Mouse (Mus musculus): ENCODE results near the gene Fbxo42.
"Not testable (repeated sequence)": the region's sequence is repeated elsewhere in the genome, so short reads cannot be mapped to it uniquely, and the experiment has no call there.

Gene Fbxo42

DNA sequence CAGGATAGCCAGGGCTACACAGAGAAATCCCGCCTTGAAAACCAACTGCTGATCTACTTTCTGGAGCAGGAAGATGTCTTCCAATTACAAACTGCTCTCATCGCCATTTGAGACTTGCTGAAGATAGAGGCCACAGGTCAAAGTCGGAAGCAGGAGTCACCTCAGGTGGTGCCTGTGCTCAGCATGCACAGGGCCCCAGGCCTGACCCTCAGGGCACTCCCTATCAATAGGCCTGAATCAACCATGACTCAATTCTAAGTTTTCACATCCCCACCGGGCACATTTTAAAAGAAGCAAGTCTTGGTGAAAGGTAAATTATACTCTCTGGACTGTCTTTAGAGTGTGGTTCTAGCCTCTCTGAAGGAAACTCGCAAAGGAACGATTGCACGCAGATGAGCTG, 11.6 kb upstream of the Fbxo42 start:
- no peak for DNase-seq (ENCODE audit: low spot score in 2 of 2)

DNA sequence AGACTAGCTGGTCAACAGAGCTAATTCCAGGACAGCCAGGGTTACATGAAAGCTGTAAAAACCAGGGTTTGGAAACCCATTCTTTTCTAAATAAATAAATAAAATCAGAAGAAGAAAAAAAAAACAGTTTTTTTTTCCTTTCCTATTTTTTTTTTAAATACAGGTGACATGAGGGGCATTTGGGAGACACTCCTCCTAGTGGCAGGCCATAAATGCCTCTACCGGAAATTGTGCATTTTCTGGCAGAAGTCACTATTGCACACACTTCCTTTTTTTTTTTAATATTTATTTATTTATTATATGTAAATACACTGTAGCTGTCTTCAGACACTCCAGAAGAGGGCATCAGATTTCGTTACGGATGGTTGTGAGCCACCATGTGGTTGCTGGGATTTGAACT, 10.0 kb upstream of the Fbxo42 start:
- DNase-seq (ENCODE audit: low spot score in 2 of 2): not testable (repeated sequence)

DNA sequence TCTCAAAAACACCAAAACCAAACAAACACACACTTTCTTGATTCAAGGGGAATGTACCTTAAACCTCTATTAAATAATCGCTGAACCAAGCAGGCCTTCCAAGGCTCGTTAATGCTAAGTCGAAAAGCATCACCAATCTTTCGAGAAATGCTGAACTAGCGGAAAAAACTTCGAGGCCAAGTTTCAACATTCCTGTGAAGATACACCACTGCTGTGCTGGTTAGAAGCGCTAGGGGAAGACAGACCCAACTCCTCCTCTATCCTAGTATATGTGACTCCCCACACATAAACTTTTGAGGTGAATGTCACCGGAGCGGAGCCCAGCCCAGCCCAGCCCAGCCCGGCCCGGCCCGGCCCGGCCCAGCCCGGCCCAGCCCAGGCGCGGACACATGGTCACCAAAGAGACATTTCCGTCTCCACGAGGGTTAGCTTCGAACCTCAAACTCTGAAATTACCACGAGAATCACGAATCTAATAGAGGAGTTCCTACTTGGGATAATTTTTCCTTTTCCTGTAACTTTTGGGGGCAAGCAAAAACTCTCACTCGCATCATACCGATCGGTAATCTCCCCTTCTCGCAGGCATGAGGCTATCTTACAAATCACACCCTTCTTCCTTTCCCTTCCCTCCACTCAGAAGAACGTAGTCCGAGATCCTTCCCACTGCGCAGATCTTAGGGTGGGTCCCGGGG, 9.1 kb upstream of the Fbxo42 start:
- no peak for DNase-seq (ENCODE audit: low spot score in 2 of 2)

DNA sequence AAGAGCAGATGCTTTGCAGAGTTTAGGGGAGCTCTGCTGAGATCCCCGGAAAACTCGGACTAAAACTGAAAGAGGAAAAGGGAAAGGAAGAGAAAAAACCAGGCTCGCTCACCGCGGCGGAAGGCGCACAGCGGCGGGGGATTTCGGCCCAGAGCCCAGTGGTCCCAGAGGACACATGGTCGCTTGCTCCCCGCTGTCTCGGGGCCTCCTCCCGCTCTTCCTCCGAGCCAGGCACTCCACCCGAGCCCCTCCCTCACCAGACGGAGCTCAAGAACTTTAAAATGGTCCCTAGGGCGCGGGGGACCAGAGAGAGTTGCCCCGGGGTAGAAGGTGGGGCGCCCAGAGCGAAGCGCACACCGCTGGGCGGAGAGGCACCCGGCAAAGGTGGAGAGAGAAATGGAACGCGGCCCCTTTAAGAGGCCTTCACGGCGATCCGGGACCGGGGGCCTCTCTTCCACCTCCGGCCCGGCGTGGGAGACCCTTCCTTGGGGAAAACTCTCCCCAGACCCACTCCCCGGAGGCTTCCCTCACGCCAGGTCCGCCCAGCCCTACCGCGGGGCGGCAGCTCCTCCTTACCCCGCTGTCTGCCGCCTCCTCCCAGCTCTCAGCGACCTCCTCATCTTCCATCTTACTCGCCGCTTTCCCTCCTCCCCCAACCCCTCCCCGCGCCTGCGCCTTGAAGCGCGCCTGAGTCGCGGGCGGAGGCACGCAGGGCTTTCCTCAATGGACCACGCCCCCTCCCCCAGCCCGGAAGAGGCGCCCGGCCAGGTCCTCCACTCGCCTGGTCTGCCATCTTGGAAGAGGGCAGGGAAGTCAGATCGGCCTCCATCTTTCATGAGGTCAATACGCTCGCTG, 8.4 kb upstream of the Fbxo42 start, which contains the start of gene Szrd1:
Gene Szrd1 (minus strand): TSS at position 660 of the 855 bp plus-strand sequence.
- peak; percentile 99 for DNase-seq (ENCODE audit: low spot score in 2 of 2)

DNA sequence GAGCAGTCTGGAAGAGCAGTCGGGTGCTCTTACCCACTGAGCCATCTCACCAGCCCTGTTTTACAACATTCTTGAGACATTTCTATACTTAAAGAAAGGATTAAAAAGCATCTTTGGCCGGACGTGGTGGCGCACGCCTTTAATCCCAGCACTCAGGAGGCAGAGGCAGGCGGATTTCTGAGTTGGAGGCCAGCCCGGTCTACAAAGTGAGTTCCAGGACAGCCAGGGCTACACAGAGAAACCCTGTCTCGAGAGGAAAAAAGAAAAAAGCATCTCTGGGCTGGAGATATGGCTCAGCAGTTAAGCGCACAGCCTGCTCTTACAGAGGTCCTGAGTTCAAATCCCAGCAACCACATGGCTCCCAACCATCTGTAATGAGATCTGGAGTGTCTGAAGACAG, 7.4 kb upstream of the Fbxo42 start:
- not testable (repeated sequence) for DNase-seq (ENCODE audit: low spot score in 2 of 2)

- DNase-seq (ENCODE audit: low spot score in 2 of 2): no peak
Measured at GRCm38 (mm10) chr4:141140967-141141366, 6.7 kb upstream of the Fbxo42 start.

- peak; percentile 52 to 72 for DNase-seq (ENCODE audit: low spot score in 2 of 2)
Measured at GRCm38 (mm10) chr4:141142285-141142811, 5.4 kb upstream of the Fbxo42 start.

DNA sequence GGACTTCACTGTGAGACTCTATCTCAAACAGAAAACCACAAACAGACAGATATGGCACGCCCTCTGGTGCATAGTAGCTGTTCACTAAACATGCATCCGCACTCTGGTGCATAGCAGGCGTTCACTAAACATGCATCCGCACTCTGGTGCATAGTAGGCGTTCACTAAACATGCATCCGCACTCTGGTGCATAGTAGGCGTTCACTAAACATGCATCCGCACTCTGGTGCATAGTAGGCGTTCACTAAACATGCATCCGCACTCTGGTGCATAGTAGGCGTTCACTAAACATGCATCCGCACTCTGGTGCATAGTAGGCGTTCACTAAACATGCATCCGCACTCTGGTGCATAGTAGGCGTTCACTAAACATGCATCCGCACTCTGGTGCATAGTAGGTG, 2.6 kb upstream of the Fbxo42 start:
- not testable (repeated sequence) for DNase-seq (ENCODE audit: low spot score in 2 of 2)

- DNase-seq (ENCODE audit: low spot score in 2 of 2): no peak
Measured at GRCm38 (mm10) chr4:141146491-141147033, 1.2 kb upstream of the Fbxo42 start.

DNA sequence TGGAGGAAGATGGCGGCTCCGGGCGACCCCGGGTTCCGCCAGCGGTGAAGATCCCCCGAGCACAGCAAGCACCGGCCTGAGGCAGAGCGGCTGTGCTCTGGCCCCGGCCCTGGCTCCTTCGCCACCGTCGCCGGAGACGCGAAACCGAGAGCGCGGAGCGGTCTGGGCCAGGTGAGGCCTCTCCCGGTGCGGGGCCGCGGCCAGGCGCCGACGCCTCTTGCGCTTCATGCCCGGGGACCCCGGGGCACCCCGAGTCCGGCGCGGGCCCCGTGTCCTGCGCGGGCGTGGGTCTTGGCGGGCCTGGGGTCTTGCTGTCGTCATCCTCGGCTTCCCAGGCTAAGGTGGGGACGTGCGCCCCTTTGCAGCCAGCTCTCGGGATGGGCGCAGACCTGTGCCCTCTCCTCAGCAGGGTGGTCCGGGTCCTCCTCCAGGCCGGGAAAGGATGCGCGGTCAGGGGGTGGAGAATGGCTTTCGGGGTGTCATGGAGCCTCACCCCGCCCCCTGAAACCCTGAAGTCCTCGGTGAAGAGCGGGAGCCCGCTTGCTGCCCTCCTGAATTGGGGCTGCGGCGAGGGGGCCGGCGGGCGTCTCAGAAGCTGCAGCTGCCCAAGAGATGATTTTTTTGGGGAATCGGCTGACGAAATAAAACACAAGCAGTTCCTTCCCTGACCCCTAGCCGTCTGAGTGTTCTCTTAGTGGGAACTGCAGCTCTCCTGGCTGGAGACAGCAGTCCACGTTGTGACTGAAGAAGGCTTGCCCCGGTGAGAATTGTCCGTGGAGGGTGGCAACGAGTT, 492 bp downstream of the Fbxo42 start:
- DNase-seq (ENCODE audit: low spot score in 2 of 2): no peak

- DNase-seq (ENCODE audit: low spot score in 2 of 2): no peak
Measured at GRCm38 (mm10) chr4:141149116-141149515, 1.4 kb downstream of the Fbxo42 start.

DNA sequence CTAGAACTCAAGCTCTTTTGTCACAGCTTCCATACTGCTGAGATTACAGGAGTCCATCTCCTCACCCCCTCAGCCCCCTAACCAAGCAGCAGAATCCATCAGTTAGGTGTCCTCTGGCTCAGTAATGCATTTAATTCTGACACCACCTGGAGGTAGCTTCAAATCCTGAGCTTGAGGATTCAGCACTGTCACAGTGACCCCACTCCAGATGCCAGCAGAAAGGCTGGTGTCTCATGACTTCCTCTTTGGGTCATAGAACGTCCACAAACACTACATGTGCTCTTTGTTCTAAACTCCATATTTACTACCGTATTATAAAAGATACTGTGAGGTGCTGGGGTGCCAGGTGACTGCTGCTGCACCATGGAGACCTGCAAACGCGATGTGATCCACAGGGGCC, 9.8 kb downstream of the Fbxo42 start:
- DNase-seq (ENCODE audit: low spot score in 2 of 2): no peak

GRCm38 (mm10) chr4:141158609-141159008, 10.9 kb downstream of the Fbxo42 start:
- DNase-seq (ENCODE audit: low spot score in 2 of 2): no peak

DNA sequence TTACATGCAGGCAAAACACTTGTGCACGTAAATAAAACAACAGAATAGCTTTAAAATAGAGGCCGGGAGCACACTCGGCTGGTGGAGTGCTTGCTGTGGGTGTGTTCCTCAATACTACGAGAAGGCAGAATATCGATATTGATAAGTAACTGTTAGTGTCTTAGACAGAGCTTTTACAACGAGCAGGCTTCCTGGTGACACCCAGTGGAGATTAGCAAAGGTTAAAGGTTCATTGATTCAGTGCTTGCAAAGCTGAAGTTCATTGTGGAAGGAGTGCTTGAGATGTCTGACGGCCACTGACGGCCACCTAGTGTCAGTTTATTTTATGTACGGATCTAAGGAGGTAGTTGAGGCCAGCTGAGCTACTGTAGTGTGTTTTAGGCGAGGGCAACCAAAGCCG, 11.4 kb downstream of the Fbxo42 start:
- no peak for DNase-seq (ENCODE audit: low spot score in 2 of 2)

GRCm38 (mm10) chr4:141159666-141160065, 12.0 kb downstream of the Fbxo42 start:
- DNase-seq (ENCODE audit: low spot score in 2 of 2): no peak

GRCm38 (mm10) chr4:141160193-141160592, 12.5 kb downstream of the Fbxo42 start:
- no peak for DNase-seq (ENCODE audit: low spot score in 2 of 2)

GRCm38 (mm10) chr4:141161699-141162208, 14.0 kb downstream of the Fbxo42 start:
- DNase-seq (ENCODE audit: low spot score in 2 of 2): no peak

DNA sequence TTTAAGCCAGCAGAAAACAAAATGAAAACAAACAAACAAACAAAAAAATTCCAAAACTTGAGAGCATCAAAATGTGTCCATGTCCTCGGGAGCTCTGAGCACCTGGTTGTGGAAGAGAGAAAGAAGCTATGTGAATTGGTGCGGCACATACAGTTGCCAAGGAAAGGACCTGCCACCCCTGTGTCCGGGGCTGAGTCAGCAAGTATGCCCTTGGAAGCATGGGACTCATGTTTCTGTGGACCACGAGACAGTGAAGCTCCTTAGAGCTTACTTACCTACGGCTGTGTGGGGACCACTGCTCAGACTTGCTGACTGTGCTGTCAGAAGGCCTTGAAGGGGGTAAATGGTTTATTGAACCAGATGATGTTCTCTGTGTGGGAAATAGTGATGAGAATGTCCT, 16.0 kb downstream of the Fbxo42 start:
- no peak for DNase-seq (ENCODE audit: low spot score in 2 of 2)

- DNase-seq (ENCODE audit: low spot score in 2 of 2): no peak
Measured at GRCm38 (mm10) chr4:141165744-141166292, 18.1 kb downstream of the Fbxo42 start.

DNA sequence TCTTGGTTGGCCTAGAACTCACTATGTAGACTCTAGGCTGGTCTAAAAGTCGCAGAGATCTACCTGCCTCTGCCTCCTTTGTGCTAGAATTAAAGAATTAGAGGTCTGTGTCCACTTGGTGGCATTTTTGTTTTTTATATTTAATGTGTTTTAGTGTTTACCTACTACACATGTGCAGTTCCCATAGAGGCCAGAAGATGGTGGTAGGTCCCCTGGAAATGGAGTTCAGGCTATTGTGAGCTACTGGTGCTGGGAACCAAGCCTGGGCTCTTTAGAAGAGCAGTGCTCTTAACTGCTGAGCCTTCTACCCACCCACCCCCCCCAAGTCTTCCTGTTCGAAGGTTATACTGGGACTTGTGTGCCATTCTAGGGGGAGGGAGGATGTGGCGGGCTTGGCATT, 19.4 kb downstream of the Fbxo42 start:
- no peak for DNase-seq (ENCODE audit: low spot score in 2 of 2)

DNA sequence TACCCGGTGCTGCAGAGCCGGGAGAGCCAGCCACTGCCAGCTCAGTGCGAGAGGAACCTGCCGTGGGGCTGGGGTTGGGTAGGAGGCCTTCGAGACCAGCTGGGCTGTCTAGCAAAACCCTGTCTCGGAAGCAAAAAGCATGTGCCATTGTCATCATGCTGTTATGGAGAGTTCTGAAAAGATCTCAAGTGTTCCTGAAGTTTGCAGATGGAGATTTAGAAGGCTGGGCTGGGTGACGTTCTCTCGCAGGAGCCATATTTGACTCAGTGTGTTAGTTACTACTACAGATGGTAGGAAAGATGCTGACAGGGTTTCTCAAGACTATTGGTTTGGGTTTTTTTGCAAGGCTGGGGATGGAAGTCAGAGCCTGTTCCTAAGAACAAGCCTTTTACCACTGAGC, 24.4 kb downstream of the Fbxo42 start:
- no peak for DNase-seq (ENCODE audit: low spot score in 2 of 2)
